Mouse (Mus musculus): Measurements from ENCODE around the gene Tmem246. TPM values are rescaled to one million over a fixed set of nuclear protein-coding genes. Genes with fewer than 3 reads are reported as not detected.
"Not testable (repeated sequence)": the region's sequence is repeated elsewhere in the genome, so short reads cannot be mapped to it uniquely, and the experiment has no call there.

Tmem246 gene
- 10 to 100 TPM; 76.8 to 80.3 TPM for total RNA-seq (2021)
- long read RNA-seq, transcript Tmem246-202 (2 exons, 748 nt): minor isoform, 37 of 158 reads
- long read RNA-seq, transcript Tmem246-201 (2 exons, 2,989 nt): major isoform, 76 of 158 reads
- long read RNA-seq, partial matches to known transcripts: 0 of 158 reads
- long read RNA-seq, other reads (novel, unspliced or antisense): 45 of 158 reads

- peak; percentile 75 to 82 for DNase-seq (ENCODE audit: low spot score in 2 of 2)
These were observed at the start of gene Tmem246 for GRCm38 (mm10) chr4:49597183-49598100. Gene Tmem246, minus strand, starts transcription at chr4:49597876.

- DNase-seq (ENCODE audit: low spot score in 2 of 2): no peak
These were observed 42.2 kb upstream of the Tmem246 start for GRCm38 (mm10) chr4:49639913-49640312.

- DNase-seq (ENCODE audit: low spot score in 2 of 2): no peak
These were observed 40.1 kb upstream of the Tmem246 start for GRCm38 (mm10) chr4:49637821-49638220.

DNA sequence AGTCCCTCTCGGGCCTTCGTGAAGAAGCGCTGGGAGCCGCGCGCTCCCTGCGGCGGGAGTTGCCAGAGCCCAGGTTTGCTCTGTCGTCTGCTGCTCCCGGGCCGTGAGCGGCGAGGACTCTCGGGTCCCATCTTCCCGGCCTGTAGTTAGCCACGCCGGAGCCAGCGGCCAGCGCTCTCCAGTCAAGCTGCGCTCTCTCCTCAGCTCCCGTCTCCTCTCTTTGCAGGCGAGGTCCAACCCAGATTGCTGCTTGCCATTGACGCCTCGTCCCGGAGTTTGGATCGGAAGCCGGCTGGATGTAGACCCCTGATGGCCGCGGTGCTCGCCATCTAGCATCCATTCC lies 34.4 kb upstream of the Tmem246 start:
- no peak for DNase-seq (ENCODE audit: low spot score in 2 of 2)

GRCm38 (mm10) chr4:49631319-49632138 lies 33.9 kb upstream of the Tmem246 start, which contains the start of gene Rnf20:
Gene Rnf20, plus strand, starts transcription at chr4:49632006.
- DNase-seq (ENCODE audit: low spot score in 2 of 2): peak; percentile 96 to 97

DNA sequence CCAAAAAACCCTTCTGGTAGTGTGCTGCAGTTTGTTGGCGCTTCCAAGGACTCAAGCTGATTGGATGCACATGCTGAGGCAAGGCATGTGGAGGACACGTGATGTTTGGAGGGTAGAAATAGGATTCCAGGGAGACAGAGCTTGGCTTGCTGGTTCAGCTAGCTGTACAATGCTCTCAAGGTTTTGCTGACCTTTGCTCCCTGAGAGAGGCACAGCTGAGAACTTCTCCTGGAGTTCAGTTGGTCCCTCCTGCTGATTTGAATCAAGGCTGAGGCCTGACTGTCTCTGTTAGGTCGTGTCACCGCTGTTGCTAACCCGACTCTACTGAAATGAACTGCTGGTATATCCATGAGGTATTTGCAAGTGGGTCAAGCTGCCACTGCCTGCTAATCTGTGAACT lies 31.3 kb upstream of the Tmem246 start:
- no peak for DNase-seq (ENCODE audit: low spot score in 2 of 2)

DNA sequence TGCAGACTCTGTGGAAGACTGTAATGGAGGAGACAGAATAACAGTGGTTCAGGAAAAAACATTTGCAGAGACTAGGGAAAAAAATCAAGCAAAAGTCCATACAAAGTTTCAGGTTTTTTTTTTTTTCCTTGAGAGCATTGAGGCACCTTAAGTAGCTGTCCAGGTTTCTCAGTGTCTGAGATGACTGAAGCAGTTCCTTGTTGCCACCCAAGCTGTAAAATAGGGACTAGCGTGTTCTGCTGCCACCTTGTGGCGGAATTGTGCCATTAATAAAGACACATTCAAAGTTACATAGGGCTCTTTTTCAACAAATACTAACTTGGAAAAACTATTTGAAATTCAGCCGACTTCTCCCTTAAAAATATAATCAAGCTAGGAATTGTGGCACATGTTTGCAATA lies 29.3 kb upstream of the Tmem246 start:
- peak; percentile 81 to 85 for DNase-seq (ENCODE audit: low spot score in 2 of 2)

GRCm38 (mm10) chr4:49624969-49625368 lies 27.3 kb upstream of the Tmem246 start:
- not testable (repeated sequence) for DNase-seq (ENCODE audit: low spot score in 2 of 2)

- DNase-seq (ENCODE audit: low spot score in 2 of 2): no peak
These were observed 26.2 kb upstream of the Tmem246 start for GRCm38 (mm10) chr4:49623916-49624315.

DNA sequence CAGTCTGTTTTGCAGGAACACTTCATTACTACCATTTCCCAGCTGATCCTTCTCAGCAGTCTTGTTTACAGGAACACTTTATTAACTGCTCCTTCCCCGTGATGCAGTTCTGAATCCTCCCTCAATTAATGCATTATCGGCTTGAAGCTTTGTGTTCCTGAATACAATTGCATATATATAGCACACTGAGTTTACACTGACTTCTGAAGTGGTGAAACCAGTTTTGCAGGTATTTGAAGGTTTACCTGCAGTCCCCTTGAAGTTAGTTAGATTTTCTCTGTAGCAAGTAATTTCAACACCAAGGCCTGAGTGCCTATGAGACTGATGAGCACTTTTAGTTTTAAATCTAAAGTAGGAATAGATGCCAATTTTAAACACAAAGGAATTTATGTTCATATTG lies 24.6 kb upstream of the Tmem246 start:
- no peak for DNase-seq (ENCODE audit: low spot score in 2 of 2)

GRCm38 (mm10) chr4:49619861-49620260 lies 22.2 kb upstream of the Tmem246 start:
- DNase-seq (ENCODE audit: low spot score in 2 of 2): not testable (repeated sequence)

GRCm38 (mm10) chr4:49616924-49617323 lies 19.2 kb upstream of the Tmem246 start:
- no peak for DNase-seq (ENCODE audit: low spot score in 2 of 2)

DNA sequence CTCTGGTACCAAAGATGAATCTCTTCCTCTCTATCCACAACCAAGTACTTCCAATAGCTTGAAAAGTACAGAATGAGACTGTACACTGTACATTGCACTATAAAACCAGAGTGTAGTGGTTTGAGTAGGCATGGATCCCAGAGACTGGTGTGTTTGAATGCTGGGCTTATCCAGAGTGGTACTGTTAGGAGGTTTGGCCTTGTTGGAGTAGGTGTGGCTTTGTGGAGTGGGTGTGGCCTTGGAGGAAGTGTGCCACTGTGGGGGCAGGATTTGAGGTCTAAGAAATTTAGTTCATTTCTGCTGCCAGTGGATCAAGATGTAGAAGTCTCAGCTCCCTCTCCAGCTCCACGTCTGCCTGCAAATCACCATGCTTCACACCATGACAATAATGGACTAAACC lies 7.8 kb upstream of the Tmem246 start:
- no peak for DNase-seq (ENCODE audit: low spot score in 2 of 2)

GRCm38 (mm10) chr4:49604616-49605015 lies 6.9 kb upstream of the Tmem246 start:
- no peak for DNase-seq (ENCODE audit: low spot score in 2 of 2)

GRCm38 (mm10) chr4:49604016-49604546 lies 6.4 kb upstream of the Tmem246 start:
- no peak for DNase-seq (ENCODE audit: low spot score in 2 of 2)

GRCm38 (mm10) chr4:49603161-49603560 lies 5.5 kb upstream of the Tmem246 start:
- DNase-seq (ENCODE audit: low spot score in 2 of 2): no peak

- DNase-seq (ENCODE audit: low spot score in 2 of 2): no peak
These were observed 862 bp downstream of the Tmem246 start for GRCm38 (mm10) chr4:49596846-49597182.

GRCm38 (mm10) chr4:49590152-49590551 lies 7.5 kb downstream of the Tmem246 start:
- DNase-seq (ENCODE audit: low spot score in 2 of 2): no peak

DNA sequence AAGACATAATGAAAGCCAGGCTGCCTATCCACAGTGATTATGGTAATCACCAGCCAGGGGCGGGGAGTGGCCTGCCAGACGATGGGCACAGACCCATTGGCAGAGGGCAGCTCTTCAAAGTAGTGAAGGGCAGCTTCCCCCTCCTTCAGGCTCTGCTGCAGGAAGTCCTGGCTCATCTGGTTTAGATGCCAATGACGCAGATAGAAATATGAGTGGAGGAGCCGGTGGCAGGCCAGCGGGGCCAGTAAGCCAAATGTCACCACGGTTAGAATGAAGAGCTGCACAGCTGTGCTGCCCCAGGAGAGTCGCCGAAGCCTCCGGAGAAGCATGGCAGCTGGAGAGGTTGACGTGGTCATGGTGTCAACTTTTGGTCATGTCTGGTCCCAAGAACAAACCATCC lies 10.9 kb downstream of the Tmem246 start:
- DNase-seq (ENCODE audit: low spot score in 2 of 2): no peak

- DNase-seq (ENCODE audit: low spot score in 2 of 2): no peak
These were observed 12.1 kb downstream of the Tmem246 start for GRCm38 (mm10) chr4:49585524-49586101.

Measured in layer of hippocampus, postnatal 10 days (tissue).